Mouse (Mus musculus) C2C12 (cell line): ENCODE results near the gene Rassf10.

ENCODE experiments used
- CTCF ChIP-seq: IDR thresholded peaks from one replicate; pipeline ENCODE4 v1.5.1; 2011; ENCODE audit not compliant: control insufficient read depth, insufficient read depth, insufficient read length
- MYOD1 ChIP-seq: IDR thresholded peaks from one replicate; pipeline ENCODE4 v1.6.1; 2011; ENCODE audit warnings: low read depth; ENCODE audit not compliant: control insufficient read depth, insufficient read length
- MYOG ChIP-seq: IDR thresholded peaks from one replicate; pipeline ENCODE4 v1.6.1; 2011; ENCODE audit not compliant: control insufficient read depth, insufficient read length; ENCODE audit errors: extremely low read depth

DNA sequence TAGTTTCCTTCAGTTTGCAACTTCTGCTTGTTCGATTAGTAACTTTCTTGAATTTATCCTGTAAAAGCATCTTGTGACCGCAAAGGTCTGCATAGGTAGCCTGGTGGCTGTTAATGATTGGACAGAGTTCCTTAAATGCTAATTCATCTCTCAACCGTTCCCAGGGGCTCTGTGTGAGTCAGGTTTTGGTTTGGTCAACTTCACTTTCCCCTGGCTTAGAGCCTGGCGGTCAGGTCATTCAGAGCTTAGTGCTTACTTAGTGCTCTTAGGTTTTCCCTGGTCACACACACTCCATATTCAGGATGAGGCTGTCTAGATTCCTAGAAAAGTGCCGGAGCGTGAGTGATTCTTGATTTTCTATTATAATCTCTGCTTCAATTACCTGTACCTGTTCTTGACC, 12.6 kb downstream of the Rassf10 start:
- TF ChIP-seq CTCF (no peak), MYOG (no peak), MYOD1 (no peak)
